Mouse (Mus musculus): ENCODE measurements around the gene Ptprn2. TPM values are rescaled to one million over a fixed set of nuclear protein-coding genes. Genes with fewer than 3 reads are reported as not detected.

The Ptprn2 gene
- polyA plus RNA-seq, 1 experiment from 2014 or later = 0.18 TPM

- H3K4me2 ChIP-seq = no peak overlapping the region
- no peaks in the 10 kb centered on the region for H3K27me3 ChIP-seq
- no peaks in the 10 kb centered on the region for H3K9me3 ChIP-seq (replicated peaks)
- WGBS = 69% methylated on average over 7 of the region's 7 CpGs
- H3K9ac ChIP-seq = no peak overlapping the region
- H3K4me3 ChIP-seq (replicated peaks) = no peak overlapping the region
- H3K27ac ChIP-seq = no peak overlapping the region
- ATAC-seq (replicated peaks; ENCODE audit: low FRiP score) = 0 out of 2 replicates have a peak, but pooled peaks have one; percentile 6
- no peaks in the 10 kb centered on the region for H3K36me3 ChIP-seq
- no peaks in the 10 kb centered on the region for H3K4me1 ChIP-seq
Measured at GRCm38 (mm10) chr12:117077664-117078063, 592.1 kb downstream of the Ptprn2 start.

GRCm38 (mm10) chr12:117078945-117079344 is 593.4 kb downstream of the Ptprn2 start:
- Histone ChIP-seq H3K9ac (no peak overlapping the region), H3K4me3 (replicated peaks) (no peak overlapping the region), H3K27me3 (no peaks in the 10 kb centered on the region), H3K27ac (no peak overlapping the region), H3K36me3 (no peaks in the 10 kb centered on the region), H3K9me3 (replicated peaks) (no peaks in the 10 kb centered on the region), H3K4me1 (no peaks in the 10 kb centered on the region), H3K4me2 (no peak overlapping the region)
- ATAC-seq (replicated peaks; ENCODE audit: low FRiP score) = no peak
- 79% methylated on average over 5 of the region's 5 CpGs for WGBS

- Histone ChIP-seq H3K4me3 (replicated peaks) (no peak overlapping the region), H3K9me3 (replicated peaks) (no peaks in the 10 kb centered on the region), H3K4me2 (no peak overlapping the region), H3K27me3 (no peaks in the 10 kb centered on the region), H3K4me1 (no peaks in the 10 kb centered on the region), H3K27ac (no peak overlapping the region), H3K36me3 (no peaks in the 10 kb centered on the region), H3K9ac (no peak overlapping the region)
- ATAC-seq (replicated peaks; ENCODE audit: low FRiP score) = no peak
- 67% methylated on average over 2 of the region's 2 CpGs for WGBS
Measured at GRCm38 (mm10) chr12:117079724-117080123, 594.2 kb downstream of the Ptprn2 start.

- no peak overlapping the region for H3K9ac ChIP-seq
- H3K27ac ChIP-seq = no peak overlapping the region
- H3K27me3 ChIP-seq = no peaks in the 10 kb centered on the region
- H3K4me2 ChIP-seq = no peak overlapping the region
- no peaks in the 10 kb centered on the region for H3K9me3 ChIP-seq (replicated peaks)
- H3K4me1 ChIP-seq = no peaks in the 10 kb centered on the region
- H3K4me3 ChIP-seq (replicated peaks) = no peak overlapping the region
- no peaks in the 10 kb centered on the region for H3K36me3 ChIP-seq
- 78% methylated on average over 3 of the region's 3 CpGs for WGBS
- no peak for ATAC-seq (replicated peaks; ENCODE audit: low FRiP score)
Measured at GRCm38 (mm10) chr12:117083856-117084701, 598.6 kb downstream of the Ptprn2 start.

GRCm38 (mm10) chr12:117084702-117085409 is 599.3 kb downstream of the Ptprn2 start:
- Histone ChIP-seq H3K4me2 (no peak overlapping the region), H3K27ac (no peak overlapping the region), H3K9me3 (replicated peaks) (no peaks in the 10 kb centered on the region), H3K4me1 (no peaks in the 10 kb centered on the region), H3K4me3 (replicated peaks) (no peak overlapping the region), H3K9ac (no peak overlapping the region), H3K27me3 (no peaks in the 10 kb centered on the region), H3K36me3 (no peaks in the 10 kb centered on the region)
- WGBS = 46% methylated on average over 5 of the region's 5 CpGs
- no peak for ATAC-seq (replicated peaks; ENCODE audit: low FRiP score)

- ATAC-seq (replicated peaks; ENCODE audit: low FRiP score) = no peak
- no peak overlapping the region for H3K27ac ChIP-seq
- H3K4me3 ChIP-seq (replicated peaks) = no peak overlapping the region
- H3K4me2 ChIP-seq = no peak overlapping the region
- H3K9me3 ChIP-seq (replicated peaks) = no peaks in the 10 kb centered on the region
- no peaks in the 10 kb centered on the region for H3K27me3 ChIP-seq
- H3K36me3 ChIP-seq = no peaks in the 10 kb centered on the region
- no peaks in the 10 kb centered on the region for H3K4me1 ChIP-seq
- no peak overlapping the region for H3K9ac ChIP-seq
- 79% methylated on average over 1 of the region's 1 CpGs for WGBS
Measured at GRCm38 (mm10) chr12:117085661-117086335, 600.3 kb downstream of the Ptprn2 start.

GRCm38 (mm10) chr12:117092345-117093107 is 607.0 kb downstream of the Ptprn2 start:
- H3K27ac ChIP-seq = no peak overlapping the region
- no peaks in the 10 kb centered on the region for H3K4me1 ChIP-seq
- H3K4me3 ChIP-seq (replicated peaks) = no peak overlapping the region
- H3K4me2 ChIP-seq = no peak overlapping the region
- no peaks in the 10 kb centered on the region for H3K9me3 ChIP-seq (replicated peaks)
- ATAC-seq (replicated peaks; ENCODE audit: low FRiP score) = 0 out of 2 replicates have a peak, but pooled peaks have one; percentile 33
- H3K36me3 ChIP-seq = no peaks in the 10 kb centered on the region
- no peaks in the 10 kb centered on the region for H3K27me3 ChIP-seq
- 83% methylated on average over 4 of the region's 4 CpGs for WGBS
- H3K9ac ChIP-seq = no peak overlapping the region

- H3K27ac ChIP-seq = no peak overlapping the region
- H3K9ac ChIP-seq = no peak overlapping the region
- no peaks in the 10 kb centered on the region for H3K4me1 ChIP-seq
- no peaks in the 10 kb centered on the region for H3K27me3 ChIP-seq
- H3K36me3 ChIP-seq = no peaks in the 10 kb centered on the region
- ATAC-seq (replicated peaks; ENCODE audit: low FRiP score) = no peak
- 76% methylated on average over 6 of the region's 6 CpGs for WGBS
- no peaks in the 10 kb centered on the region for H3K9me3 ChIP-seq (replicated peaks)
- H3K4me3 ChIP-seq (replicated peaks) = no peak overlapping the region
- no peak overlapping the region for H3K4me2 ChIP-seq
Measured at GRCm38 (mm10) chr12:117095941-117096340, 610.4 kb downstream of the Ptprn2 start.

- H3K27me3 ChIP-seq = no peaks in the 10 kb centered on the region
- ATAC-seq (replicated peaks; ENCODE audit: low FRiP score) = no peak
- H3K9ac ChIP-seq = no peak overlapping the region
- no peaks in the 10 kb centered on the region for H3K4me1 ChIP-seq
- H3K27ac ChIP-seq = no peak overlapping the region
- H3K36me3 ChIP-seq = no peaks in the 10 kb centered on the region
- H3K4me3 ChIP-seq (replicated peaks) = no peak overlapping the region
- H3K4me2 ChIP-seq = no peak overlapping the region
- H3K9me3 ChIP-seq (replicated peaks) = no peaks in the 10 kb centered on the region
Measured at GRCm38 (mm10) chr12:117098295-117098694, 612.8 kb downstream of the Ptprn2 start.

- H3K27ac ChIP-seq = no peak overlapping the region
- no peaks in the 10 kb centered on the region for H3K9me3 ChIP-seq (replicated peaks)
- H3K4me1 ChIP-seq = peaks cover 12% of the 10 kb centered on the region
- H3K36me3 ChIP-seq = no peaks in the 10 kb centered on the region
- peak overlapping the region; percentile 40 for H3K4me2 ChIP-seq
- ATAC-seq (replicated peaks; ENCODE audit: low FRiP score) = no peak
- H3K9ac ChIP-seq = no peak overlapping the region
- no peak overlapping the region for H3K4me3 ChIP-seq (replicated peaks)
- 21% methylated on average over 4 of the region's 4 CpGs for WGBS
- H3K27me3 ChIP-seq = no peaks in the 10 kb centered on the region
Measured at GRCm38 (mm10) chr12:117106696-117107095, 621.2 kb downstream of the Ptprn2 start.

GRCm38 (mm10) chr12:117107143-117107616 is 621.7 kb downstream of the Ptprn2 start:
- Histone ChIP-seq H3K9me3 (replicated peaks) (no peaks in the 10 kb centered on the region), H3K27ac (no peak overlapping the region), H3K4me3 (replicated peaks) (no peak overlapping the region), H3K9ac (no peak overlapping the region), H3K4me1 (peaks cover 12% of the 10 kb centered on the region), H3K4me2 (peak overlapping the region; percentile 40), H3K27me3 (no peaks in the 10 kb centered on the region), H3K36me3 (no peaks in the 10 kb centered on the region)
- ATAC-seq (replicated peaks; ENCODE audit: low FRiP score) = peak; percentile 94
- WGBS = 11% methylated on average over 16 of the region's 16 CpGs
